Mouse (Mus musculus): ENCODE results near the gene Sox5. TPM values are rescaled to one million over a fixed set of nuclear protein-coding genes. Genes with fewer than 3 reads are reported as not detected.
A peak's percentile ranks its signal among the peaks of the same experiment; 100 is the strongest.

Sox5 gene
- polyA plus RNA-seq, 1 experiment from 2014 or later, result 34.6 TPM

- Histone ChIP-seq H3K27ac (ENCODE audit: low read depth, low read length) (no peak overlapping the region), H3K9me3 (ENCODE audit: control insufficient read depth, low read length) (no peaks in the 10 kb centered on the region), H3K4me2 (ENCODE audit: low read depth, low read length) (no peak overlapping the region), H3K4me3 (ENCODE audit: low read depth, low read length) (no peak overlapping the region), H3K4me1 (ENCODE audit: control insufficient read depth, insufficient read depth, low read length) (no peaks in the 10 kb centered on the region), H3K27me3 (ENCODE audit: control insufficient read depth, insufficient read depth, low read length) (no peaks in the 10 kb centered on the region; the same call in 1 of the 2 replicates), H3K9ac (replicated peaks; ENCODE audit: low read depth, low read length) (no peak overlapping the region), H3K36me3 (ENCODE audit: control insufficient read depth, insufficient read depth, low read length) (no peaks in the 10 kb centered on the region)
- no peak for ATAC-seq (ENCODE audit: low read depth)
- WGBS, result 78% methylated on average over 7 of the region's 7 CpGs
These were observed 516.8 kb downstream of the Sox5 start for GRCm38 (mm10) chr6:144265004-144265403.

DNA sequence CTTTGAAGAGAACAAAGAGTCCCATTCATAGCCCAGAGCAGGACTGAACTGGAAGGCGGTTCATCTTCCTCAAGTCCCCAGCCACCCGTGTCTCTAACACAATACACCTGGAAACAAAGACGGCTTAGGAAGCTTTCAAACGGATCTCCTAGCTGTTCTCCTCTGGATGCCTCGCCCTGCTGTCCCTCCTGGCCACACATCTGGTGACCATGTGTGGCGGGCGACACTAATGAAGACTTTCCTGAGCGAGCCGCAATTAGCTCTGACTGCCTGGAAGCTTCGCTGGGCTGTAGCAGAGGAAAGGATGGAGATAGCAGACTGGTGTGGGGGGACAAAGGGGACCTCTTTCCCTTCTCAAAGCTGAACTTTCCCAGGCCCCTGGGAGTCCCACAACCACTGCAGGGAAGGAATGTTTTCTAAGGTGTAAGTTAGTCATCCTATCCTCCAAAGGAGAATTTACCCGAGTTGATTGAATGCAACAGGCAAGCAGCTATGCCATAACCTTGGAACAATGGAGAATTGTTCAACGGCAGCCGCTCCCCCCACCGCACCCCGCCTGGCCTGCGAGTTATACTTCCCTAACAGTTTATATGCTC lies 517.4 kb downstream of the Sox5 start:
- WGBS, result 32% methylated on average over 16 of the region's 16 CpGs
- no peaks in the 10 kb centered on the region for H3K9me3 ChIP-seq (ENCODE audit: control insufficient read depth, low read length)
- no peaks in the 10 kb centered on the region; the same call in 1 of the 2 replicates for H3K27me3 ChIP-seq (ENCODE audit: control insufficient read depth, insufficient read depth, low read length)
- H3K36me3 ChIP-seq (ENCODE audit: control insufficient read depth, insufficient read depth, low read length), result no peaks in the 10 kb centered on the region
- H3K4me2 ChIP-seq (ENCODE audit: low read depth, low read length), result no peak overlapping the region
- ATAC-seq (ENCODE audit: low read depth), result no peak
- H3K4me1 ChIP-seq (ENCODE audit: control insufficient read depth, insufficient read depth, low read length), result no peaks in the 10 kb centered on the region
- no peak overlapping the region for H3K9ac ChIP-seq (replicated peaks; ENCODE audit: low read depth, low read length)
- H3K27ac ChIP-seq (ENCODE audit: low read depth, low read length), result no peak overlapping the region
- H3K4me3 ChIP-seq (ENCODE audit: low read depth, low read length), result no peak overlapping the region

GRCm38 (mm10) chr6:144256500-144256899 lies 525.3 kb downstream of the Sox5 start:
- no peaks in the 10 kb centered on the region for H3K9me3 ChIP-seq (ENCODE audit: control insufficient read depth, low read length)
- no peak for ATAC-seq (ENCODE audit: low read depth)

DNA sequence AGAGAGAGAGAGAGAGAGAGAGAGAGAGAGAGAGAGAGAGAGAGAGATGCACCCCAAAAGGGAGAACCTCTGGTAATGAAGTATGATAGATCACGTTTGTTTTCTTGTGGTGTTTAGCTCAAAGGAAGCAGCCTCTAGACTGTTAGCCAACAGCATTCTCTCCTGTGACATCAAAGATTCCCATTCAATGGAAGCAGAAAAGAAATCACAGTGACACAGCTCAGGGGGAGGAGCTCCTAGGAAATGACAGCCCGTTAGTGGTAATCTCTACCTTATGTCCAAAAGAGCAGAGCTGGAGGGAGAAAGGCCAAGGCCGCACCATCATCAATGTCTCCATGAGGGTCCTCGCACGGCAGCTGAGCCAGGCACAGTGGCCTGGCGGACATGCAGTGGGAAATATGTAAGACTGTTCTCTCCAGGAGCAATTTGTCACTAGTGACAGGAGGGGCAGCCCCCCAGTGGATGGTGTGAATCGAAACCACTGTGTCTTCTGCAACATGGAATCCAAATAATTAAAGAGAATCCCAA lies 529.5 kb downstream of the Sox5 start:
- no peak for ATAC-seq (ENCODE audit: low read depth)
- no peak overlapping the region for H3K27ac ChIP-seq (ENCODE audit: low read depth, low read length)
- 33% methylated on average over 7 of the region's 7 CpGs for WGBS
- H3K9ac ChIP-seq (replicated peaks; ENCODE audit: low read depth, low read length), result no peak overlapping the region
- peaks cover 6% of the 10 kb centered on the region; the same call in 1 of the 2 replicates for H3K4me1 ChIP-seq (ENCODE audit: control insufficient read depth, insufficient read depth, low read length)
- H3K36me3 ChIP-seq (ENCODE audit: control insufficient read depth, insufficient read depth, low read length), result no peaks in the 10 kb centered on the region
- no peak overlapping the region for H3K4me3 ChIP-seq (ENCODE audit: low read depth, low read length)
- no peak overlapping the region for H3K4me2 ChIP-seq (ENCODE audit: low read depth, low read length)
- H3K9me3 ChIP-seq (ENCODE audit: control insufficient read depth, low read length), result no peaks in the 10 kb centered on the region
- no peaks in the 10 kb centered on the region for H3K27me3 ChIP-seq (ENCODE audit: control insufficient read depth, insufficient read depth, low read length)

More at GRCm38 (mm10) chr6:144256500-144256899, 525.3 kb downstream of the Sox5 start:
- H3K4me1 ChIP-seq (ENCODE audit: control insufficient read depth, insufficient read depth, low read length), result no peaks in the 10 kb centered on the region
- H3K27ac ChIP-seq (ENCODE audit: low read depth, low read length), result no peak overlapping the region
- no peak overlapping the region for H3K4me3 ChIP-seq (ENCODE audit: low read depth, low read length)
- no peak overlapping the region for H3K4me2 ChIP-seq (ENCODE audit: low read depth, low read length)
- no peaks in the 10 kb centered on the region for H3K36me3 ChIP-seq (ENCODE audit: control insufficient read depth, insufficient read depth, low read length)
- no peaks in the 10 kb centered on the region for H3K27me3 ChIP-seq (ENCODE audit: control insufficient read depth, insufficient read depth, low read length)
- 87% methylated on average over 8 of the region's 8 CpGs for WGBS
- H3K9ac ChIP-seq (replicated peaks; ENCODE audit: low read depth, low read length), result no peak overlapping the region

GRCm38 (mm10) chr6:144251222-144252170 lies 530.3 kb downstream of the Sox5 start:
- Histone ChIP-seq H3K4me2 (ENCODE audit: low read depth, low read length) (no peak overlapping the region), H3K9me3 (ENCODE audit: control insufficient read depth, low read length) (no peaks in the 10 kb centered on the region), H3K4me3 (ENCODE audit: low read depth, low read length) (no peak overlapping the region), H3K4me1 (ENCODE audit: control insufficient read depth, insufficient read depth, low read length) (peaks cover 6% of the 10 kb centered on the region; the same call in 1 of the 2 replicates), H3K27ac (ENCODE audit: low read depth, low read length) (no peak overlapping the region), H3K9ac (replicated peaks; ENCODE audit: low read depth, low read length) (no peak overlapping the region), H3K27me3 (ENCODE audit: control insufficient read depth, insufficient read depth, low read length) (no peaks in the 10 kb centered on the region), H3K36me3 (ENCODE audit: control insufficient read depth, insufficient read depth, low read length) (no peaks in the 10 kb centered on the region)
- ATAC-seq (ENCODE audit: low read depth), result peak; percentile 64
- 10% methylated on average over 18 of the region's 18 CpGs for WGBS

DNA sequence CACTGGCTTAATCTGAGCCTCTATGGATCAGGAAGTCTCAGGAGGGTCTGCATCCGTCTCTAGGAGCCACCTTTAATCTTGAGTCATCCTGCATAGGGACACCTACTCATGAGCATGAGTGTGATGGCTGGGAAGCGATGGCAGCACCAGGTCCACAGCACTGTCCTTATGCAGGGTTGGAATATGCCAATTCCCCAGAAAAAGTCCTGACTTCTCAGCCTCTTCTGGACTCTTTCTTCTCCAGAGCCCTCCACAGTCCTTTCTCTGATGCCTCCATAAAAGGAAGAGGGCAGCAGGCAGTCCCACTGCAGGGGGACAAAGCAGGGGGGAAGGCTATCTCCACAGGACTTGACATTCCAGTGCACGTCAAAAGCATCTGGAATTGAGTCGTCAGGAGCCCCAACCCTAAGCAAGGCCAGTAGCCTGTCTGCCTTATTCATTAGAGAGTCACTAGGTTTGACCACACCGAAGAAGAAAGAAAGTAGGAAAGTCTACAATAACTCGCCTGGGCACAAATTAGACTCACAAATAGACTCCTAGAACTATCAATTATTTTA lies 531.1 kb downstream of the Sox5 start:
- ATAC-seq (ENCODE audit: low read depth), result no peak
- Histone ChIP-seq H3K4me3 (ENCODE audit: low read depth, low read length) (no peak overlapping the region), H3K4me2 (ENCODE audit: low read depth, low read length) (no peak overlapping the region), H3K9me3 (ENCODE audit: control insufficient read depth, low read length) (no peaks in the 10 kb centered on the region), H3K4me1 (ENCODE audit: control insufficient read depth, insufficient read depth, low read length) (peaks cover 6% of the 10 kb centered on the region; the same call in 1 of the 2 replicates), H3K9ac (replicated peaks; ENCODE audit: low read depth, low read length) (no peak overlapping the region), H3K36me3 (ENCODE audit: control insufficient read depth, insufficient read depth, low read length) (no peaks in the 10 kb centered on the region), H3K27ac (ENCODE audit: low read depth, low read length) (no peak overlapping the region), H3K27me3 (ENCODE audit: control insufficient read depth, insufficient read depth, low read length) (no peaks in the 10 kb centered on the region)
- WGBS, result 30% methylated on average over 6 of the region's 6 CpGs

- Histone ChIP-seq H3K9ac (replicated peaks; ENCODE audit: low read depth, low read length) (no peak overlapping the region), H3K4me1 (ENCODE audit: control insufficient read depth, insufficient read depth, low read length) (no peaks in the 10 kb centered on the region), H3K27ac (ENCODE audit: low read depth, low read length) (no peak overlapping the region), H3K4me3 (ENCODE audit: low read depth, low read length) (no peak overlapping the region), H3K4me2 (ENCODE audit: low read depth, low read length) (no peak overlapping the region), H3K27me3 (ENCODE audit: control insufficient read depth, insufficient read depth, low read length) (no peaks in the 10 kb centered on the region), H3K36me3 (ENCODE audit: control insufficient read depth, insufficient read depth, low read length) (no peaks in the 10 kb centered on the region), H3K9me3 (ENCODE audit: control insufficient read depth, low read length) (no peaks in the 10 kb centered on the region)
- WGBS, result 67% methylated on average over 11 of the region's 11 CpGs
- no peak for ATAC-seq (ENCODE audit: low read depth)
These were observed 545.2 kb downstream of the Sox5 start for GRCm38 (mm10) chr6:144236581-144236980.

GRCm38 (mm10) chr6:144203970-144204369 lies 577.8 kb downstream of the Sox5 start:
- no peaks in the 10 kb centered on the region for H3K36me3 ChIP-seq (ENCODE audit: control insufficient read depth, insufficient read depth, low read length)
- 27% methylated on average over 8 of the region's 8 CpGs for WGBS

More at GRCm38 (mm10) chr6:144203970-144204369, 577.8 kb downstream of the Sox5 start:
- H3K9me3 ChIP-seq (ENCODE audit: control insufficient read depth, low read length), result no peaks in the 10 kb centered on the region
- peaks cover 11% of the 10 kb centered on the region; the same call in 1 of the 2 replicates for H3K4me1 ChIP-seq (ENCODE audit: control insufficient read depth, insufficient read depth, low read length)
- no peaks in the 10 kb centered on the region for H3K27me3 ChIP-seq (ENCODE audit: control insufficient read depth, insufficient read depth, low read length)
- H3K27ac ChIP-seq (ENCODE audit: low read depth, low read length), result no peak overlapping the region
- H3K4me3 ChIP-seq (ENCODE audit: low read depth, low read length), result no peak overlapping the region
- ATAC-seq (ENCODE audit: low read depth), result peak; percentile 54; the same call in 1 of the 2 replicates
- H3K4me2 ChIP-seq (ENCODE audit: low read depth, low read length), result no peak overlapping the region; the same call in 1 of the 2 replicates
- no peak overlapping the region for H3K9ac ChIP-seq (replicated peaks; ENCODE audit: low read depth, low read length)
